Mouse (Mus musculus) midbrain, embryonic 14.5 days (tissue): Measurements from ENCODE around the gene 4930402H24Rik. TPM values are rescaled to one million over a fixed set of nuclear protein-coding genes. Genes with fewer than 3 reads are reported as not detected.

Source experiments
- ATAC-seq: fragments of 200-750 bp; cut with Nextera tagmentation; 2 replicates; pipeline ENCODE4 v1.8.0; 2017; ENCODE audit warnings: moderate number of reproducible peaks, moderate library complexity; ENCODE audit not compliant: low FRiP score, low TSS enrichment
- DNase-seq: peaks from one replicate; pipeline ENCODE4 v3.0.0-alpha.2; 2015
- H3K27ac ChIP-seq: fragments of 300-500 bp; sonication (generic); replicated peaks from 2 replicates; pipeline ENCODE4 v1.5.1; 2014; ENCODE audit warnings: mild to moderate bottlenecking, low read depth, low read length, moderate library complexity
- H3K27me3 ChIP-seq: fragments of 300-500 bp; sonication (generic); 2 replicates; pipeline ENCODE4 v1.6.1; 2014; ENCODE audit warnings: low read length, control low read depth, mixed read lengths; ENCODE audit not compliant: control insufficient read depth, insufficient read depth
- H3K36me3 ChIP-seq: fragments of 300-500 bp; sonication (generic); 2 replicates; pipeline ENCODE4 v1.6.1; 2014; ENCODE audit warnings: low read length, control low read depth; ENCODE audit not compliant: control insufficient read depth, insufficient read depth
- H3K4me1 ChIP-seq: fragments of 300-500 bp; sonication (generic); 2 replicates; pipeline ENCODE4 v1.6.1; 2014; ENCODE audit warnings: mild to moderate bottlenecking, antibody characterized with exemption, low read length, control low read depth; ENCODE audit not compliant: control insufficient read depth, insufficient read depth
- H3K4me2 ChIP-seq: fragments of 300-500 bp; sonication (generic); 2 replicates; pipeline ENCODE4 v1.6.1; 2014; ENCODE audit warnings: mild to moderate bottlenecking, low read length, moderate library complexity
- H3K4me3 ChIP-seq: fragments of 300-500 bp; sonication (generic); replicated peaks from 2 replicates; pipeline ENCODE4 v1.5.1; 2014; ENCODE audit warnings: low read depth, low read length
- H3K9ac ChIP-seq: fragments of 300-500 bp; sonication (generic); replicated peaks from 2 replicates; pipeline ENCODE4 v1.6.1; 2014; ENCODE audit warnings: mild to moderate bottlenecking, low read length, moderate library complexity
- H3K9me3 ChIP-seq: fragments of 300-500 bp; sonication (generic); 2 replicates; pipeline ENCODE4 v1.6.1; 2016; ENCODE audit warnings: low read length, control low read depth, mixed read lengths; ENCODE audit not compliant: control insufficient read depth
- WGBS: fragments of 180-500 bp; shearing (Covaris S2); extraction: QIAGEN DNeasy Blood & Tissue Kit; methylation state at CpG from one replicate; pipeline ENCODE4 v1.1.7; 2014; 5-methylcytosine and 5-hydroxymethylcytosine counted together
- polyA plus RNA-seq: library from polyadenylated mRNA; unstranded; fragments of >200 nt; fragmentation: Nextera tagmentation; extraction: Ambion mirVana; gene quantifications from 2 replicates; pipeline ENCODE4 v1.2.1, GENCODE M21; 2014

Gene 4930402H24Rik
- polyA plus RNA-seq, 1 experiment from 2014 or later: 107 TPM

GRCm38 (mm10) chr2:130743576-130743975 is 162.6 kb downstream of the 4930402H24Rik start:
- H3K27me3 ChIP-seq: no peaks in the 10 kb centered on the region
- no peak overlapping the region for H3K4me3 ChIP-seq
- DNase-seq (no peak), ATAC-seq (no peak)
- no peaks in the 10 kb centered on the region for H3K9me3 ChIP-seq
- peaks cover 99% of the 10 kb centered on the region for H3K36me3 ChIP-seq
- 97% methylated on average over 1 of the region's 1 CpGs for WGBS
- H3K27ac ChIP-seq: no peak overlapping the region
- no peaks in the 10 kb centered on the region for H3K4me1 ChIP-seq
- no peak overlapping the region for H3K4me2 ChIP-seq
- H3K9ac ChIP-seq: no peak overlapping the region

- no peak overlapping the region for H3K4me2 ChIP-seq
- no peak for ATAC-seq
- H3K27me3 ChIP-seq: no peaks in the 10 kb centered on the region
- WGBS: 27% methylated on average over 4 of the region's 4 CpGs
- DNase-seq: no peak
- no peak overlapping the region for H3K27ac ChIP-seq
- no peak overlapping the region for H3K9ac ChIP-seq
- H3K4me3 ChIP-seq: no peak overlapping the region
- peaks cover 99% of the 10 kb centered on the region for H3K36me3 ChIP-seq
- H3K9me3 ChIP-seq: no peaks in the 10 kb centered on the region
- no peaks in the 10 kb centered on the region for H3K4me1 ChIP-seq
Measured at GRCm38 (mm10) chr2:130740096-130740495, 166.1 kb downstream of the 4930402H24Rik start.

DNA sequence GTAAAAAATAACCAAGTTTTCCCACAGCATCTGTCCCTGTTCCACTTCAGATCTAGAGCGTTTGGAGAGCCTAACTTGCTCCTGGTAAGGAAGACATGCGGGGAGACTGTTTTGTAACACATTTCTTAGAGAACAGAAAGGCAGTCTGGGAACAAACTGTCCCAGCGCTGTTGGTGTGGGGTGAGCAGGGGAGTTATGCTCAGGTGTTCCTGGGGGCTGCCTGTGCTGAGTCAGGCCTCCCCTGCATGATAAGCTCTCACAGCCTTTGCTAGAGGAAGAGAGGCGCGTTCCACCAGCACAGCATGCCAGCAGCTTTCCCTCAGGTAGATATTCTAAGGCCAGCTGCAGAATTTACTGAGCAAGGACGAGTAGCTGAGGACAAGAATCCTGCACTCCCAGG is 168.2 kb downstream of the 4930402H24Rik start:
- no peak for ATAC-seq

GRCm38 (mm10) chr2:130735281-130735680 is 170.9 kb downstream of the 4930402H24Rik start:
- Histone ChIP-seq H3K9me3 (no peaks in the 10 kb centered on the region), H3K4me1 (no peaks in the 10 kb centered on the region), H3K4me3 (no peak overlapping the region), H3K27me3 (no peaks in the 10 kb centered on the region), H3K36me3 (peaks cover 96% of the 10 kb centered on the region), H3K9ac (no peak overlapping the region), H3K4me2 (no peak overlapping the region), H3K27ac (no peak overlapping the region)
- DNase-seq (no peak), ATAC-seq (no peak)
- 89% methylated on average over 5 of the region's 5 CpGs for WGBS

More for the DNA sequence above, 168.2 kb downstream of the 4930402H24Rik start:
- H3K9me3 ChIP-seq: no peaks in the 10 kb centered on the region
- H3K27ac ChIP-seq: no peak overlapping the region
- WGBS: 83% methylated on average over 6 of the region's 6 CpGs
- H3K27me3 ChIP-seq: no peaks in the 10 kb centered on the region
- DNase-seq: no peak
- no peaks in the 10 kb centered on the region for H3K4me1 ChIP-seq
- no peak overlapping the region for H3K4me3 ChIP-seq
- peaks cover 98% of the 10 kb centered on the region for H3K36me3 ChIP-seq
- no peak overlapping the region for H3K4me2 ChIP-seq
- H3K9ac ChIP-seq: no peak overlapping the region

DNA sequence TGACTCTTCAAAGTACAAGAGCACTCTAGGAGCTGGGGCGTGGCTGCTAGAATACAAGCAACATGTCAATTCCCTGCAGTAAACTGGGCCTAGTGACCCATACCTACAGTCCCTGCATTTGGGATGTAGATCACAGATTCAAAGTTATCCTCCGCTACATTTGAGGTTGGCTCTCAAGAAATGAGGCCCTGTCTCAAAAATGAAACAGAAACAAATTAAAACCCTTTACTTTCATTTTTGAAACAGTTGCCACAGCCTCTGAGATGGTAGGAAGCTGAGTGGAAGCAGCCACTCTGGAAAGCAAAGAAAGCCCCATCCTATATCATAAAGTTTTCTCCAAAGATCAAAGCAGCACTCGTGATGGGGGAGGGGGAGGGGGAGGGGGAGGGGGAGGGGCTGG is 172.8 kb downstream of the 4930402H24Rik start:
- ATAC-seq (no peak), DNase-seq (no peak)
- Histone ChIP-seq H3K9ac (no peak overlapping the region), H3K9me3 (no peaks in the 10 kb centered on the region), H3K36me3 (peaks cover 96% of the 10 kb centered on the region), H3K4me2 (no peak overlapping the region), H3K27ac (no peak overlapping the region), H3K27me3 (no peaks in the 10 kb centered on the region), H3K4me1 (no peaks in the 10 kb centered on the region), H3K4me3 (no peak overlapping the region)
- WGBS: 73% methylated on average over 3 of the region's 3 CpGs

DNA sequence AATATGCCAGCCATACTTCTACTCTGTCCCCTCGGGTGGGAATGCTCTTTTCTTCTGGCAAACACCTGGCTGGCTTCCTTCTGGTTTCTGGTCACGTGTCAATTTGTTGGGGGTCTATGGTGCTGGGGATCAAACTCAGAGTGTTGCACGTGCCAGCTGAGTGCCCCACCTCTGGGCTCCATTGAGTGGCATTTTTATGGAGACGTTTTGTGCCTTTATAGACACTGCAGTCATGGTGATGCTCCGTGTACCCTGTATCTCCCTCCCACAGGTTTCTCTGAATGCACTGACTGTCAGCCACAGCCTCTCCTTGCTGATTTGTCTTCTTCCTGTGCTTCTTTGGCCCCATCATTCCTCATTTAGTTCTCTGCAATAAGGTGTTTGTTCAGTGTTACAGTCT is 174.4 kb downstream of the 4930402H24Rik start:
- Histone ChIP-seq H3K27me3 (no peaks in the 10 kb centered on the region), H3K4me1 (no peaks in the 10 kb centered on the region), H3K4me3 (no peak overlapping the region), H3K27ac (no peak overlapping the region), H3K36me3 (peaks cover 96% of the 10 kb centered on the region), H3K9me3 (no peaks in the 10 kb centered on the region), H3K9ac (no peak overlapping the region), H3K4me2 (no peak overlapping the region)
- WGBS: 72% methylated on average over 5 of the region's 5 CpGs
- ATAC-seq (no peak), DNase-seq (no peak)

- H3K27me3 ChIP-seq: no peaks in the 10 kb centered on the region
- ATAC-seq (no peak), DNase-seq (no peak)
- H3K9ac ChIP-seq: no peak overlapping the region
- 94% methylated on average over 9 of the region's 9 CpGs for WGBS
- H3K36me3 ChIP-seq: peaks cover 96% of the 10 kb centered on the region
- H3K27ac ChIP-seq: no peak overlapping the region
- no peaks in the 10 kb centered on the region for H3K4me1 ChIP-seq
- no peaks in the 10 kb centered on the region for H3K9me3 ChIP-seq
- no peak overlapping the region for H3K4me3 ChIP-seq
- H3K4me2 ChIP-seq: no peak overlapping the region
Measured at GRCm38 (mm10) chr2:130730746-130731145, 175.5 kb downstream of the 4930402H24Rik start.

- 100% methylated on average over 2 of the region's 2 CpGs for WGBS
- ATAC-seq: no peak
- Histone ChIP-seq H3K9me3 (no peaks in the 10 kb centered on the region), H3K36me3 (peaks cover 96% of the 10 kb centered on the region), H3K4me2 (no peak overlapping the region), H3K27ac (no peak overlapping the region), H3K27me3 (no peaks in the 10 kb centered on the region), H3K4me1 (no peaks in the 10 kb centered on the region), H3K9ac (no peak overlapping the region), H3K4me3 (no peak overlapping the region)
- DNase-seq: no peak
Measured at GRCm38 (mm10) chr2:130728906-130729585, 177.2 kb downstream of the 4930402H24Rik start.

DNA sequence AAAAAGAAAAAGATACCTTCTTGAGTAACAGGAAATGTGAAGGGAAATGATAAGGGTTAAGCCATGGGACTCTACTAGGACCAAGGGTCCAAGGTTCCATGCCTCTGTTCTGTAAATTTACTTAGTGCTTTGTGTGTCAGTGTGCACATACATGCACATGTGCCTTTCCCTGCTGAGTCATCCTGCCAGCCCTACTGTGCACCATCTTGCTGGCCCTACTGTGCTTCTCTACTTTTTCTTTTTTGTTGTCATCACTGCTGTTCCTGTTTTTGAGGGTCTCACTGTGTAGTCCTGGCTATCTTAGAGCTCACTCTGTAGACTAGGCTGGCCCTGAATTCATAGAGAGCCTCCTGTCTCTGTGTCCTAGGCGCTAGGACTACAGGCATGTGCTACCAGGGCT is 178.5 kb downstream of the 4930402H24Rik start:
- ATAC-seq (no peak), DNase-seq (no peak)
- H3K27me3 ChIP-seq: no peaks in the 10 kb centered on the region
- H3K9ac ChIP-seq: no peak overlapping the region
- peaks cover 98% of the 10 kb centered on the region for H3K36me3 ChIP-seq
- H3K4me3 ChIP-seq: no peak overlapping the region
- no peaks in the 10 kb centered on the region for H3K4me1 ChIP-seq
- H3K9me3 ChIP-seq: no peaks in the 10 kb centered on the region
- WGBS: 95% methylated on average over 1 of the region's 1 CpGs
- no peak overlapping the region for H3K27ac ChIP-seq
- H3K4me2 ChIP-seq: no peak overlapping the region
